Mouse (Mus musculus): Measurements from ENCODE around the gene Smchd1. TPM values are rescaled to one million over a fixed set of nuclear protein-coding genes. Genes with fewer than 3 reads are reported as not detected.
"Not testable (repeated sequence)": the region's sequence is repeated elsewhere in the genome, so short reads cannot be mapped to it uniquely, and the experiment has no call there.

Gene Smchd1
- polyA plus RNA-seq, 1 experiment from 2014 or later: 103 TPM

DNA sequence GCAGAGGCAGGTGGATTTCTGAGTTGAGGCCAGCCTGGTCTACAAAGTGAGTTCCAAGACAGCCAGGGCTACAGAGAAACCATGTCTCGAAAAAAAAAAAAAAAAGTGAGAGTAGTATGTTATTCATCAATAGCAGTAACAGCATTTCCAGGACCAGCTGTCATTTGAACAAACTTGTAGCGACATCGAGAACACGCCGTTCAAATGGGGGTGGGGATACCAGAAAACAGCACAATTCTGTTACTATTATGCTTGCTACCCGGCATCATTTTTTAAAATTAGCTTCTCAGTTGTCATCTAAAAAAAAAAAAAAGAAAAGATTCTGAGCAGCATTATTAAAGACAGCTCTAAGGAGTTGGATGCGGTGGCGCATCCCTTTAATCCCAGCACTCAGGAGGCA, 2.3 kb upstream of the Smchd1 start:
- 95% methylated on average over 8 of the region's 8 CpGs for WGBS
- Histone ChIP-seq H3K9ac (no peak overlapping the region), H3K4me1 (ENCODE audit: insufficient read depth) (peaks cover 9% of the 10 kb centered on the region), H3K27me3 (ENCODE audit: insufficient read depth, low read length) (no peaks in the 10 kb centered on the region), H3K4me3 (ENCODE audit: low read depth, low read length) (no peak overlapping the region), H3K4me2 (no peak overlapping the region), H3K9me3 (ENCODE audit: low read depth, low read length) (no peaks in the 10 kb centered on the region), H3K36me3 (ENCODE audit: insufficient read depth) (no peaks in the 10 kb centered on the region), H3K27ac (ENCODE audit: low read depth) (no peak overlapping the region)
- no peak for ATAC-seq (ENCODE audit: insufficient read depth)
- TF ChIP-seq CTCF (IDR thresholded peaks at IDR 0.05; ENCODE audit: low read depth): no peak
- no peak for DNase-seq

DNA sequence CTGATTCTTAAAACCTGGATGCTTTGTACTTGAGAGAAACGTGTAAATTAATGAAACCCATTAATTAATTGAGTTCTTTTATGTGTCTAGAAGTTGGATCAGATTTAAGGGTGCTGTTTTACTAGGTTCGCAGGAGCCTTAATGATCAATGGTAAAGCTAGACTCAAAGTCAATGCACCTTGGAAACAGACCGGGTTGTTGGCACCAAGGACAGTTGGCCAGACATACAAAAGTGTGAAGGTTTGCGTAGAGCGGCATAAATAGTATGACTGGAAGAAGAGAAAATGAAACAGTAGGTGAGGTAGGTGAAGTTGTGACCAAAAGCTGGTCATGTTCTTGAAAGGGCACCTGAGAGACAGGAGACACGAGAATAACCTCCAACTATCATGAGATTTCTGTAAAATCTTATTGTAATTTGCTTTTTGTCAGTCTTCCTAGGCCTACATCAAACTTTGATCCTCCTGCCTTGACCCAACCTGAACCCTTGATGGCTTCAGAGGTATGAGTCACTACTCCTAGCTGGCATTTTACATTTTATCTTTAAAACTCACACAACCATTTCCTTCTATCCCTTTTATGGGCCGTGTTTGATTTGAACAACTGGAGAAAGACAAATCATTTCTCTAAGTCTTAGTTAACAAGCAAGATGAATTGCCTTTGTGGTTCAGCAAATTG, 1.3 kb upstream of the Smchd1 start:
- 71% methylated on average over 7 of the region's 7 CpGs for WGBS
- Histone ChIP-seq H3K4me3 (ENCODE audit: low read depth, low read length) (peak overlapping the region; percentile 90; the same call in 1 of the 2 replicates), H3K27ac (ENCODE audit: low read depth) (no peak overlapping the region), H3K27me3 (ENCODE audit: insufficient read depth, low read length) (no peaks in the 10 kb centered on the region), H3K36me3 (ENCODE audit: insufficient read depth) (no peaks in the 10 kb centered on the region), H3K4me2 (peak overlapping the region; percentile 85), H3K4me1 (ENCODE audit: insufficient read depth) (peaks cover 9% of the 10 kb centered on the region), H3K9ac (no peak overlapping the region), H3K9me3 (ENCODE audit: low read depth, low read length) (no peaks in the 10 kb centered on the region)
- no peak for TF ChIP-seq CTCF (IDR thresholded peaks at IDR 0.05; ENCODE audit: low read depth)
- DNase-seq: no peak
- ATAC-seq (ENCODE audit: insufficient read depth): no peak

DNA sequence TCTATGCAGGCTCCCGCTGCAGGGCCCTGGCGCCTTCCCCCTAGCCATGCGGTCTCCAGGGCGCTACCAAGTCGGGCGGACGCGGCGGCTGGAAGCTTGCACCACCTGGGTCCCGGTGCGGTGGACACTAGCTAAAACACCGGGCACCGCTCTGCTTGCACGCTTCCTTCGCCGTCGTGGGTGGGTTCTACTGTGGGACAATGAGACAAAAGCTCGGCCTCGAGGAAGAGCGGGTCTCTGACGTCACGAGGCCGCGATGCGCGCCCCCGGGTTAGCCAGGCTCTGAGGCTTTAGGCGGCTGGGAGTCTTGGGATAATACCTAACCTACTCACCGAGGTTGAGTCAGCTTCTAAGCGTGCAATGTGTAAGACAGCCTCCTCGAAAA, 554 bp upstream of the Smchd1 start:
- DNase-seq (peak; percentile 86), ATAC-seq (ENCODE audit: insufficient read depth) (no peak; the same call in 1 of the 2 replicates)
- peak overlapping the region; percentile 85 for H3K4me2 ChIP-seq

DNA sequence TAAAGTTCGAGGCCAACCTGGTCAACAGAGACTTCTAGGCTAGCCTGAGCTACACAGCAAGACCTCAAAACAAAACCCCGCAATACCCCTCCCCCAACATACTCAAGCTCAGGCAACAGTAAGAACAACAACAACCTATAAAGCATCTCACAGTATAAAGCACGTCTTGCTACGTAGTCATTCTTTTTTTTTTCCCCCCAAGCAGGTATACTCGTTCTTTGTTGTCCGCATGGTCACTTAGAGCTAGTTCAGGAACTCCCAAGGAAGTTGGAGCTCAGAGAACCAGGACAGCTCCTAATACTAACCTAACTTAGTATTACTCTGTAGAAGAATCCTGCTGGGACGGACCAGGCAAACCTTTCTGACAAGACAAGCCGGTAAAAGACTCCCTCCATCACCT, 1.0 kb downstream of the Smchd1 start:
- ATAC-seq (ENCODE audit: insufficient read depth) (no peak), DNase-seq (peak; percentile 23)
- H3K4me1 ChIP-seq (ENCODE audit: insufficient read depth): peaks cover 9% of the 10 kb centered on the region
- WGBS: 10% methylated on average over 8 of the region's 8 CpGs
- peak overlapping the region; percentile 99; the same call in 1 of the 2 replicates for H3K27ac ChIP-seq (ENCODE audit: low read depth)
- H3K36me3 ChIP-seq (ENCODE audit: insufficient read depth): no peaks in the 10 kb centered on the region
- H3K9ac ChIP-seq: peak overlapping the region; percentile 92
- H3K4me2 ChIP-seq: peak overlapping the region; percentile 85
- no peak for TF ChIP-seq CTCF (IDR thresholded peaks at IDR 0.05; ENCODE audit: low read depth)
- no peaks in the 10 kb centered on the region for H3K9me3 ChIP-seq (ENCODE audit: low read depth, low read length)
- H3K27me3 ChIP-seq (ENCODE audit: insufficient read depth, low read length): no peaks in the 10 kb centered on the region
- H3K4me3 ChIP-seq (ENCODE audit: low read depth, low read length): peak overlapping the region; percentile 90

More for the DNA sequence above, 554 bp upstream of the Smchd1 start:
- peak overlapping the region; percentile 90 for H3K4me3 ChIP-seq (ENCODE audit: low read depth, low read length)
- peaks cover 9% of the 10 kb centered on the region for H3K4me1 ChIP-seq (ENCODE audit: insufficient read depth)
- TF ChIP-seq CTCF (IDR thresholded peaks at IDR 0.05; ENCODE audit: low read depth): no peak
- H3K9me3 ChIP-seq (ENCODE audit: low read depth, low read length): no peaks in the 10 kb centered on the region
- under 1% methylated on average over 31 of the region's 31 CpGs for WGBS
- H3K9ac ChIP-seq: peak overlapping the region; percentile 92
- no peaks in the 10 kb centered on the region for H3K27me3 ChIP-seq (ENCODE audit: insufficient read depth, low read length)
- H3K36me3 ChIP-seq (ENCODE audit: insufficient read depth): no peaks in the 10 kb centered on the region
- H3K27ac ChIP-seq (ENCODE audit: low read depth): peak overlapping the region; percentile 99

DNA sequence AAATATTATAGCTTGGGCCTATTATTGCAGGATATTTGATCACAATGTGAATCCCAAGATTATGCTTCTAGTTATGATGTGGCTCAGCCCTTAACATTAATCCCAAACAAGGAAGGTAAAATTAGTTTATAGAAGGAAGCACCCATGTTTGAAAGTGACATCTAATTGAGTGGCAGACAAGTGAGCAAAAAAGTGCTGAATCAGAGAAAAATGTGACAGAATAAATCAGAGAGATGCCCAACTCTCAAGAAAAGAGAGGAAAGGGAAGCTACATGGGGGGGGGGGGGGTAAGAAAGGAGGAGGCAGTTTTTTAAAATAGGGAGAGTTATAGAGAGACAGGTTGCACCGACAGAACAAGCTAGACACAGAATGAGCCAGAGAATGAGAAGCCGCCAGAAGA, 3.9 kb downstream of the Smchd1 start:
- TF ChIP-seq CTCF (IDR thresholded peaks at IDR 0.05; ENCODE audit: low read depth): no peak
- Histone ChIP-seq H3K27ac (ENCODE audit: low read depth) (no peak overlapping the region), H3K9me3 (ENCODE audit: low read depth, low read length) (no peaks in the 10 kb centered on the region), H3K9ac (no peak overlapping the region), H3K4me1 (ENCODE audit: insufficient read depth) (peaks cover 6% of the 10 kb centered on the region), H3K4me2 (no peak overlapping the region), H3K36me3 (ENCODE audit: insufficient read depth) (no peaks in the 10 kb centered on the region), H3K4me3 (ENCODE audit: low read depth, low read length) (no peak overlapping the region), H3K27me3 (ENCODE audit: insufficient read depth, low read length) (no peaks in the 10 kb centered on the region)
- DNase-seq (no peak), ATAC-seq (ENCODE audit: insufficient read depth) (no peak)
- WGBS: 66% methylated on average over 2 of the region's 2 CpGs

DNA sequence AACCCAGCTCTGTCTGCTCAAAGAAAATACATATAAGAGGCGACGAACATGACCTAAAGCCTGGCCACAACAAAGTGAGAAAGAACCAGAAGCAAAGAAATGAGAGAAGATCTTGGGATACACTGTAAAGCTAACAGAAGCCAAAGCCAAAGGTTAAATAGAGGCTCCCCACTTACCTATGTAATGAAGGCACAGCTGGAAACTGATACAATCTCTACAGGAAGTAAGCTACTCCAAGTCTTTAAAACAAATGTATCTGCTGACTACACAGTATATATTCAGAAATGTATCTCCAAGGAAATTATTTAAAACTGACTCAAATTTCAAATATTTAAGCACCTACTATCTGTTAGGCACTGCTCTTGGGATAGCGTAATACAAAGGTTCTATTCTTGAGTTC, 14.8 kb downstream of the Smchd1 start:
- DNase-seq: no peak
- TF ChIP-seq CTCF (IDR thresholded peaks at IDR 0.05; ENCODE audit: low read depth): no peak
- no peak for ATAC-seq (ENCODE audit: insufficient read depth)
- Histone ChIP-seq H3K4me2 (no peak overlapping the region), H3K9me3 (ENCODE audit: low read depth, low read length) (no peaks in the 10 kb centered on the region), H3K27ac (ENCODE audit: low read depth) (no peak overlapping the region), H3K36me3 (ENCODE audit: insufficient read depth) (peaks cover 60% of the 10 kb centered on the region), H3K27me3 (ENCODE audit: insufficient read depth, low read length) (no peaks in the 10 kb centered on the region), H3K4me1 (ENCODE audit: insufficient read depth) (no peaks in the 10 kb centered on the region), H3K9ac (no peak overlapping the region), H3K4me3 (ENCODE audit: low read depth, low read length) (no peak overlapping the region)
- 93% methylated on average over 3 of the region's 3 CpGs for WGBS

DNA sequence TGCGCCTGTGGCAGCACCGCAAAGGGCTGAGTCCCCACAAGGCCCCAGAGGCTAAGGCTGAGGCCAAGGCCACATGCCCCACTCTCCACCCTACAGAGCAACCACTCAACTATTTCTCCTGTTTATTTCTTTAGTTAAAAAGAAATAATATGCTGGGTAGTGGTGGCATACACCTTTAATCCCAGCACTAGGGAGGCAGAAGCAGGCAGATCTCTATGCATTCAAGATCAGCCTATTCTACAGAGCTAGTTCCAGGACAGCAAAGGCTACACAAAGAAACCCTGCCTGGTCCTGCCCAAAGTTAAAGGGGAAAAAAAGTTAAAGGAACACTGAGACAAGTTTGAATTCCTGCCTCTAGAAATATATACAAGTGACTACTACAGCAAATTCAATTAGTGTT, 15.3 kb downstream of the Smchd1 start, which contains the start of gene Gm4707:
TSS of gene Gm4707 (minus strand) at position 101 of the 400 bp plus-strand sequence.
- DNase-seq (no peak), ATAC-seq (ENCODE audit: insufficient read depth) (no peak)
- WGBS: 98% methylated on average over 2 of the region's 2 CpGs
- Histone ChIP-seq H3K9ac (no peak within 1 kb of the TSS), H3K27me3 (ENCODE audit: insufficient read depth, low read length) (no peaks in the 10 kb centered on the region), H3K4me3 (ENCODE audit: low read depth, low read length) (no peak within 1 kb of the TSS), H3K36me3 (ENCODE audit: insufficient read depth) (peaks cover 65% of the 10 kb centered on the region), H3K27ac (ENCODE audit: low read depth) (no peak within 1 kb of the TSS), H3K9me3 (ENCODE audit: low read depth, low read length) (no peaks in the 10 kb centered on the region), H3K4me2 (no peak within 1 kb of the TSS), H3K4me1 (ENCODE audit: insufficient read depth) (no peaks in the 10 kb centered on the region)
- TF ChIP-seq CTCF (IDR thresholded peaks at IDR 0.05; ENCODE audit: low read depth): no peak

DNA sequence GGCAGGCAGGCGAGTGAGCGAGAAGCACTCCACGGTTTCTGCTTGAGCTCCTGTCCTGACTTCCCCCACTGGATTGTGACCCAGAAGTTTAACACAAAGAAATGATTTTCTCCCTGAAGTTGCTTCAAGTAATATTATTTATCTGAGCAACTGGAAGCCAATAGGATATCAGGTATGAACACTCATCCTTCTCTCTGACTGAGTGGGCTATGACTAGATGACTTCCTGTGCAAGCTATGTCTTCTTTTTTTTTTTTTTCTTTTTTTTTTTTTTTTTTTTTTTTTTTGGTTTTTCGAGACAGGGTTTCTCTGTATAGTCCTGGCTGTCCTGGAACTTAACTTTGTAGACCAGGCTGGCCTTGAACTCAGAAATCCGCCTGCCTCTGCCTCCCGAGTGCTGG, 17.8 kb downstream of the Smchd1 start:
- H3K36me3 ChIP-seq (ENCODE audit: insufficient read depth): peaks cover 59% of the 10 kb centered on the region
- not testable (repeated sequence) for H3K4me3 ChIP-seq (ENCODE audit: low read depth, low read length); H3K4me1 ChIP-seq (ENCODE audit: insufficient read depth); H3K27me3 ChIP-seq (ENCODE audit: insufficient read depth, low read length); H3K4me2 ChIP-seq; DNase-seq; H3K9ac ChIP-seq; H3K27ac ChIP-seq (ENCODE audit: low read depth); H3K9me3 ChIP-seq (ENCODE audit: low read depth, low read length); ATAC-seq (ENCODE audit: insufficient read depth)
- WGBS: 89% methylated on average over 6 of the region's 6 CpGs

Data from lung, embryonic 14.5 days (tissue).